Mouse (Mus musculus) induced T-regulatory cell, adult 2 months (primary cell): ENCODE results near the gene Selenoh.
"Not testable (repeated sequence)": the region's sequence is repeated elsewhere in the genome, so short reads cannot be mapped to it uniquely, and the experiment has no call there.

Source experiments
- DNase-seq: peaks from one replicate; pipeline ENCODE4 v3.0.0-alpha.2; 2012; ENCODE audit warnings: low read depth

Selenoh gene

DNA sequence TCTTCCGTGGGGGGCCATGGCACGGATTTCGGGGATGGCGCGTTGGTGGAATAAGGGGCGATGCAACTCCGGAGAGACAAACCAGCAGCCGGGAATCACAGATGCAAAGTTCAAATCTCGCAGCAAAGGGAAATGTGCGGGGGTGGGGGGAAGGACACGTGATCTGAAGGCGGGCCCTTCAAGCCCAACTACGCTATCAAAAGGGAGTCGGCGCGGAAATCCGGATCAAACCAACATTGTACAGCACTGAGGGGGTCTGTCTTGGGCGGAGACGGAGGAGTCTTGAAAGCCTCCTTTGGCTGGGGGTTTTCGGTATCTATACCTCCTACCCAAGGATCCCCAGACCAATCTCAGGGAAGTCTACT lies at the start of gene Selenoh:
Gene Selenoh (minus strand): TSS at position 202 of the 365 bp plus-strand sequence.
- DNase-seq = peak; percentile 95

DNA sequence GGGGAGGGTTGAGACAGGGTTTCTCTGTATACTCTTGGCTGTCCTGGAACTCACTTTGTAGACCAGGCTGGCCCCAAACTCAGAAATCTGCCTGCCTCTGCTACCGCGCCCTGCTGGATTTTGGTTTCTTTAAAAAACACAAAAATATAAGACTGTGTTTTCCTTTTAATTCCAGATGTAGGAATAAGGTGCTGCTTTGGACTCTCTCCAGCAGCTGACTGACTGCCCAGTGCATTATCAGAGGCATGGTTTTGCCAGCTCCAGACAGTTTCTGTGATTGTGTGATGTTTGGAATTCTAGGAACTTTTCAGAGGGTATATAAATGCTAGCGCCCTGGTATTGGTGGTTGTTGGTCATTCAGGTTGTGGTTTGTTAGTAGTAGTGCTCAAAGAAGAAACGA lies 46.8 kb upstream of the Selenoh start:
- DNase-seq = no peak

DNA sequence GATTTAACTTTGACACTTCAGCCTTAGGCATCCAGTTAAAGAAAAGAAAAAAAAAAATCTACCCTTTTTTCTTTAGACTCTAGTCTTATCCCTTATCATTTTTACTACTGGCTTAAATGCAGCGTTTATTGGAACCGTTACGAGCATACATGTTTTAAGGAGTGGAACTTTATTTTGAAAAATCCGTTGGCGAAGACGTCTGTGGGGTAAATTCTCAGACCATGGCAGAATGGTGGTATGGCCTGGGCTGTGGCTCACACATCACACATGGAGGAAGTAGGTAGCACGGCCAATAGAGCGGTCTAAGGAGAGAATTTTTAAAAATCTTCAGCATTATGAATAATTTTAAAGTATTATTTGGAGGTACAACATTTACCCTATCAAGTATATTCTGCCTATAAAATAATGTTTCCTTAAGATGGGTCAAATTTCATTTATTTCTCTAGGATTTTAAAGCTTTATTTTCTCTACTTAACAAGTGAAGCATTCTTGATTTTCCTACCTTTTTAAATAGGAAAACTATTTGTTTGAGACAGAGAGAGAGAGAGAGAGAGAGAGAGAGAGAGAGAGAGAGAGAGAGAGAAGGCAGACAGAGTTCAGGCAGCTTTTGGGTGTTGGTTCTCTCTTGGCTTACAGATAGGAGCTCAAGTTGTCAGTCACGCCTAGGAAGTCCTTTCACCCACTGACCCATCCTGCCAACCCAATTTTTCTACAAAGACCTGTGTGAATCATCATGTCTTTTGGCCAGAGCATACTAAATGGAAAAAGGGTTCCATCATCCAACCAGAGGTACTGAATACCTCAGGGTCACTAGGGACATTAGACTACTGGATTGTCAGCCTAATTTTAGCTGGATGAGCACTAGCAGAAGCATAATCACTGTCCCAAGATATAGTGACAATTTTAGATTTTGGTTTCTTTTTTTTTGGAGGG lies 46.1 kb upstream of the Selenoh start:
- DNase-seq = peak; percentile 23

DNA sequence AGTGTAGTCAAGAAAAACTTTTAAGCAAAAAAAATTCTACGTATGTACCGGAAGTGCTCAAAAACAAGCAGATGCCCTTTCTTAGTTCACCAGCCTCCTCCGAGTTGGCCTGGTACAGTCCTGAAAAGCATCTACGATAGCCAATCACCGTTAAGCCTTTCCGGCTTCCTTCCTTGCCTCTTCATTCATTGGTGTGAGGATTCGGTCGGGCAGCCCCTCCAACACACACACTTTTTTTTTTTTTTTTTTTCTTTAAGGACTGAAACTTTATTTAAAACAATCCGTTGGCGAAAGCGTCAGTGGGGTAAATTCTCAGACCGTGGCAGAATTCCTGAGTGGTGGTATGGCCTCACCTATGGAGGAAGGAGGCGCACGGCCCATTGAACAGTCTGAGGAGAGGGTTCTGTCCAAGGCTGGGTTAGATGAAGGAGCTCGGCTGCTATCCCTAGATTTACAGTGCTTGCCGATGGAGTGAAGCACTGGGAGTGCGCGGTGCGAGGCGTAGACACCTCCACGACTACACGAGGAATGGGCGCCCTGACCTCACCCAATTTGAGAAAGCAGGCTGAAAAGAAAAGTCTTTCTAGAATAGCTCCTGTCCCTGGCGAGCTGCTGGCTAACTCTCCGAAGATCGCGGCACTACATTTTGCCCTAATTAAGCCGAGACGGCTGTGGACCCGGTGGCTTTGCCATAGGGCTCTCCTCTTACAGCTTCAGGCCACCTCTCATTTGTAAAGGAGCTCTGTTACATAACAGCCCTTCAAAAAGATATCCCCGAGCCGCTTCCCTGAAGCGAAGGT lies 45.2 kb upstream of the Selenoh start:
- DNase-seq = no peak

DNA sequence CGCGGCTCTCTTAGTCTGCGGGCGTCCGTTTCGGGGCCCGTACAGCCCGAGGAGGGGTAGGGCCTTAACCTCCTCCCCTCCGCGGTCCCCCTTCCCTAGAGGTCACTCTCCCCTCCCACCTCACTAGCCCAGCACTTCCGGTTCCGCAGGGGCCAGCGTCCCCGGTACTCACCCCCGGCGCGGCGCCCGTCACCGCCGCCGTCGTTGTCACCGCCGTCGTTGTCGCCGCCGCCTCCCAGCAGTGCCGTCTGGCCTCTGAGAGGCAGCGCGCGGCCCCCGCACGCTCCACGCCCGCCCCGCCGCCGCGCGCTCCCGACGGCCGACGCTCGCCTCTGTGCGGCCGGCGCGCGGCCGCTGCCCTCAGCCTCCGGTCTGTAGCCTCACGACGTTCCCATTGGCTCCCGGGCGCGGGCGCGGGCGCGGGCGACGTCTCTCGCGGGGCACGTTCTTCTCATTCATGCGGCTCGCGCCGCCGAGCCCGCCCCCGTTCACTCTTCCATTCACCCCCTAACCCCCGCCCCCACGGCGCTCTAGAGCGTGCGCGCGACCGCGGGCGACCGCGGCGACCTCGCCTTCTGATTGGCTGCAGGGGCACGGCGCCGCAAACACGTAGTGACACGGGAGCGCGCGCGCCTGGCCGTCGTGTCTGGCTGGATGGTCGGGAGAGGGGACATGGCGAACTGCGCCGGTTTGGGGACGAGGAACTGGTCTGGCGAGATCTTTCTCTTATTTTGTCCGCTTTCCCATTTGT lies 44.4 kb upstream of the Selenoh start, which contains the start of gene Zdhhc5:
Gene Zdhhc5 (minus strand): TSS at position 370 of the 751 bp plus-strand sequence.
- DNase-seq = peak; percentile 99

DNA sequence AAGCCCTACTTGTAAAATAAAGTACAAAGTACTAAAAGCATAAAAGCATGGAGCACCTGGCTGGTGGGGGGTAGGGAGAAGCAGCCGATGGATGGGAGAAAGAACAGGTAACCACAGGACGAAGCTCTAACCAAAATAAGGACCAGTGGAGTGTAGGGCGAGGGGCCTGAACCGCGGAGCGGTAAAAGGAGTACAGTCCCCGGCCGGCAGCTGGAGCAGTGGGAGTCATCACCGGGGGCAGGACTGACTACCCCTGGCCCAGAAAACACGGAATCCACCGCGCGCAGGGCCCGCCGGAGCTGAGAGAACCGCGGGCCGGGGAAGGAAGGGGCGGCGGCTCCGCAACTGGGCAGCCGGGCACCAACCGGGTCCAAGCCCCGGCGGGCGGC lies 43.8 kb upstream of the Selenoh start:
- no peak for DNase-seq

DNA sequence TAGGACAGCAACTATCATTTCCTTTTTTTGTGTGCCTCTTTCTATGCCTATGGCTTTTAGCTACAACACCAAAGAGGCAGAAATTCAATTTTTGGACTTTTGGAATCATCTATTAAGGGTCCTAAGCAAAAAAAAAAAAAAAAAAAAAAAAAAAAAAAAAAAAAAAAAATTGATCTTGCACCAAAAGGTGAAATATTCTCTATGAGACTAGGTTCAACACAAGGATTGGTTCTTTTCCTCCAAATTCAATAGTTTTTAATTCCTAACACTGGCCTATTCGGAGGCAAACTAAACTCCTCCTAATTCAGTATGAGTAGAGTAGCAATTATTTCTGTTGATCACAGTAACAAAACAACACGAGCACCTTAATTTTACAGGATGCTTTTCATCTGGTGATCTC lies 41.3 kb upstream of the Selenoh start:
- no peak for DNase-seq

DNA sequence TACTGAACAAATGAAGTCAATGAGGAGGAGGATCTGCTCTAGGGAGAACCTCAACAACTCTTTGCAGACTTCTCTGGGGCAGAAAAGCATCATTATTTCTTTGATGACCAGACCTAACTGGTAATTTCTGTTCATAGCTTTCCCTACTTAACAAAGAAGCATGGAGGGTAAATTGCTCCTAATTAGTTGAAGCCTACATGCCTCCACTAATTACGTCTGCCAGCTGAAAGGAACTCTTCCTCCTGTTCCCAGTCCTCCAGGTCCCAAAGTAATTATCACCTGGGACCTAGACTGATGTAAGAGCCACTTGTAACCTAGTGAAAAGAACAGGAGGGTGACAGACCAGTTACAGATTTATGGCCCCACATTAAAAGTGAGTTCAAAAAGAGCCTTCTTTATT lies 37.0 kb upstream of the Selenoh start:
- DNase-seq = no peak

DNA sequence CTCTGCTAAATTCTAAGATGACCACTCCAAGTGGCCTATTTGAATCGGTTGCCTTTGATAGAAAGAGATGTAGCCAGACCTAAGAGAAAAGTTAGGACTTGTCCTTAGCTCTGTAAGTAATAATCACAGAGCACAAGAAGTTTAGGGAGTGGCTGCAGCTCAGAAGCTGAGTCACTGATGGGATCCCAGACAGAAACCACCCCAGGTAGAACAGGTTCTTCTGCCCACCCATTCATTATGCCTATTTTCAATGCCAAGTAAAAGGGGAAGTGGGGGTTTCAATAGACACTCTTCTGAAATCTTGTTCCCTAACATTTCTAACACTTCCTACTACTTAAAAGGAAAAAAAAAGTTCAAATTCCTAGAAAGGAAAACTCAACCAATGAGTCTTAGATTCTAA lies 34.7 kb upstream of the Selenoh start:
- no peak for DNase-seq

DNA sequence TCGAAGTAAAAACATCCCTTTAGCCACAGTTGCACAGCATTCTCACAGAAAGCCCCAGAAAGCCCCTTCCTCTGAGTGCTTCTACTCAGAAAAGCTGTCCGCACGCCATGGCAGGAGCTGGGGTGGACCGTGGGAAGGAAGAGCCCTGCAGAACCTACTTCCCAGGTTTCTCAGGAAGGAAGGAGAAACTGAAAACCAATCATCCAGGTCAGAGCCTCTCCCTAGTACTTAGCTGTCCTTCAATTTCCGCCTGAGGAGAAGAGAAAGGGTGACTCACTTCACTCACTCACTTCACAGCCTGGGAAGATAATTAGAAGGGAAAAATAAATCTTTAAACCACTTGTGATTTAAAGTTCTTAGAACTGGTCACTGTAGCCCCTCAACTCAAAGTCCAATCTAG lies 33.8 kb upstream of the Selenoh start:
- DNase-seq = no peak

DNA sequence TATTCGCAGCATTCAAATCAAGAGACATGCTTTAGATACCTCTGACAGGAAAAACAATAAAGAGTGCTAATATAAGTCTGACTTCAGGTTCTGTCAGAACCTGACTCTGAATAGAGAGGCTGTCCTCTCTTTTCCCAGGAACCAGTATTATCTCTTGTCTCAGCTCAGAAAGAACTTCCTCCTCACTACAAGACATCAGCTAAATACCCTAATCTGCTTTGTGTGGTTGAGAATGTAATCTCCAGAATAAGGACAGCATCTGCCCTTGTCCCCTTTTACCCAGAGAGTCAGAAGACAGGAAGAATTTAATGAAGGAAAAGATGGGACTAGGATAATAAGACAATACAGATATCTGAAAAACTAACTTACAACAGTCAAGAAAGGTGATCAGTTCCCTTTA lies 32.9 kb upstream of the Selenoh start:
- DNase-seq = no peak

DNA sequence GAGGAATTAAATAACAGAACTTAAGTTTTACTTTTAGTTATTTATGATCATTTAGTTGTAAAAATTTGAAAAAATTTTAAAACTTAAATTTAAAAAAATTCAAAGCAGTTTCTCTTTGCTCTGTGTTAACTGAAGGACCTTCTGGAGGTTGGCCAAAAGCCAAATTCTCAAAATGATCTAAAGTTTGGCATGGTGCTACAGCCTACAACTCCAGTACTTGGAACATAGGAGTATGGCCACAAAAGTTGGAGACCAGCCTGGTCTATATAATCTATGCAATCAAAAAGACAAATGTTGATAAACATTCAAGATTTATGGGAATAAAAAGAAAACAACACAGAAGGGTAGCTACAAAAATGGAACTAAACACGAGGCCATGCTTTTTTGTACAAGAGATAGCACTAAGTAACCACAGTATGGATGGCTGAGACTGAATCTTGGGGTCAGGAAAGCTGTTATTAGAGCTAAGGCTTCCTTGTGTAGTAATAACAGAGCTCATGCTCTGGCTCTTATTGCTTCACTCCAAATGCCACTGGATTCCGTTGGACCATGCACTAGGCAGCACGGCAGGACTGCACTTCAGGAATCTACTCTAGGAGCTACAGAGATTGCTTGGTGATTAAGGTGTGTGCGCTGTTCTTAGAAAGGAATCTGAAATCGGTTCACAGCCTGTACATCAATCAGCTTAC lies 24.6 kb upstream of the Selenoh start:
- no peak for DNase-seq

DNA sequence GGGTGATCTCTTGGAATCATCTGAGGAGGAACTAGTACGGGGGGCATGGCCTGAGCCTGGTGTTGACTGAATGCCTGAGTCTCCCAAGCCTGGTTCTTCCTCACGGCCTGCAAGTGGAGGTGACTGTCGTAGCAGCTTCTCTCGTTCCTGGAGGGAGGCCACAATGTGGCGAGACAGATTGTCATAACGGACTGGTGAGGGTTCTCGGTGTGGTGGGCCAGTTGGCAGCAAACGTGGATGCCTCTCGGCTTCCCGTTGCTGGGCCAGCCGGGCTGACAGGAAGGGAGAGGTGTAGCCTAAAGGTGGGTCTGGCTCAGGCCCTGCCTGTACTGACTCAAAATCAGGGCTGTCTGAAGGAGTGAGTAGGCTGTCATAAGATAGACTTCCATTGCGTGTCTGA lies 19.5 kb upstream of the Selenoh start:
- no peak for DNase-seq

DNA sequence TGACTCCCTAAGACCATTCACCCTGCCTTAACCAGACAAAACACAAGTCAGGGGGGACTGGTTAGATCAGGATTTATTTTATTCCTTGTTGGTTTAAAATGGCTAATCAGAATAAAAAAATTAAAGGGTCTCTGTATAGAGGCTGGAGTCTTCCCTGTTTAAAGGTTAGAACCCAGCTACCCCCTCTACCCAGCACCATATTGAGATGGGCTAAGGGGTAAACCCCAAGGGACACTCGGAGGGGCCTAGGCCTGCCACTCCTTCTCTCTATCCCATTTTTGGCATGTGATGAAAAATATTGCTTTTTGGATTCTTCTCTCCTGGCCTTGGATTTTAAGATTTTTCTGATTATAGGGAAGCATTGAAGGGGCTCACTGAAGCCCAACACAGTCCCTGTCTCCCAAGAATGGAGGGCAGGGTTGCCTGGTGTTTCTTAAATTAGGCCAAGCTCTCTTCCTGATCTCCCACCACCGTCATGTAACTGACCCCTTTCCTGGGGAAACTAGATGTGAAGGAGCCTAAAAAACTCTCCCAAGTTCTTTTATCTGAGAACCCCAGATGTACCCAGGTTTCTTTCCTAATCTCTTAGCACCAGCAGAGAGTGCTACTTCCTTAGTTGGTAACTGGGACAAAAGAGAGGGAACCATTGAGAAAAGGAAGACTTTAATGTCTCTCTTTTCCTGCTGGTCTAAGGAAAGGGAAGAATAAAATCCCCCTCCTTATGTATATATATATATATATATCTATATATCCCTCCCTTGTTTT lies 17.7 kb upstream of the Selenoh start:
- DNase-seq = no peak

DNA sequence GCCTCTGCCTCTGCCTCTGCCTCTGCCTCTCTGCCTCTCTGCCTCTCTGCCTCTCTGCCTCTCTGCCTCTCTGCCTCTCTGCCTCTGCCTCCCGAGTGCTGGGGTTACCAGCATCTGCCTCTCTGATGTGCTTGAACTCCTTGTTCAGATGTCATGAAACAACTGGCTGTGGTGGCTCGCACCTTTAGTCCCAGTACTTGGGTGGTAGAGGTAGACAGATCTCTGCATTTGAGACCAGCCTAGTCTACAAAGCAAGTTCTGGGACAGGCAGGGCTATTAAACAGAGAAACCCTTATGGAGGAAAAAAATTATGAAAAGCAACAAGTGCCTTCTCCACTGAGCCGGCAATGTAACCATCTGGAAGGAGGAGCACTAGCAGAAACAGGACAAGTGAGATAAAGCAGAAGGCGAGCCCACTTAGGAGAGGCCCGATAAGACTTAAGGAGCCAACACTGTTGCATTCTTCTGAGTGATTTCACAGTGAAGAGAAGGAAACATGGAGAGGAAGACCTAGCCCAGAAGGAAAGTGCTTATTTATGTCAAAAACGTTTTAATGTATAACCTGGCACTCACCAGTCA lies 12.1 kb upstream of the Selenoh start:
- DNase-seq = no peak

DNA sequence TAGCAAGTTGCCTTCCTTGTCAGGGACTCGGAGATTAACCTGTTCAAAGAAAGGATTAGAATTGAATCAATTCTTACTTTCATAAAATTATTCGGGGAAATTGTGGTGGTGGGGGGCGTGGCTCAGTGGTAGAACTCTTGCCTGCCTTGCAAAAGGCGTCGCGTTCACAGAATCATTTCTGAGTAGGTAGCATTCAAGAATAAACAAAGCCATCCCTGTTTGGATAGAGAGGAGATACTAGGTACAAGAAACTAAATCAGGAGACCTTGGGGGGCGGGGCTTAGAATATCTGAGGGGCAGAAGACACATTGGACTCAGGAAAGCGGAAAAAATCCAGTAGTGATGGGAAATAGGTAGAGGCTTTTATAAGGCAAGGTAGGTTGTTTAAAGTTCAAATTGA lies 8.4 kb upstream of the Selenoh start, which contains the start of gene Tmx2:
Gene Tmx2 (minus strand): TSS at position 125 of the 400 bp plus-strand sequence.
- DNase-seq = peak; percentile 44

DNA sequence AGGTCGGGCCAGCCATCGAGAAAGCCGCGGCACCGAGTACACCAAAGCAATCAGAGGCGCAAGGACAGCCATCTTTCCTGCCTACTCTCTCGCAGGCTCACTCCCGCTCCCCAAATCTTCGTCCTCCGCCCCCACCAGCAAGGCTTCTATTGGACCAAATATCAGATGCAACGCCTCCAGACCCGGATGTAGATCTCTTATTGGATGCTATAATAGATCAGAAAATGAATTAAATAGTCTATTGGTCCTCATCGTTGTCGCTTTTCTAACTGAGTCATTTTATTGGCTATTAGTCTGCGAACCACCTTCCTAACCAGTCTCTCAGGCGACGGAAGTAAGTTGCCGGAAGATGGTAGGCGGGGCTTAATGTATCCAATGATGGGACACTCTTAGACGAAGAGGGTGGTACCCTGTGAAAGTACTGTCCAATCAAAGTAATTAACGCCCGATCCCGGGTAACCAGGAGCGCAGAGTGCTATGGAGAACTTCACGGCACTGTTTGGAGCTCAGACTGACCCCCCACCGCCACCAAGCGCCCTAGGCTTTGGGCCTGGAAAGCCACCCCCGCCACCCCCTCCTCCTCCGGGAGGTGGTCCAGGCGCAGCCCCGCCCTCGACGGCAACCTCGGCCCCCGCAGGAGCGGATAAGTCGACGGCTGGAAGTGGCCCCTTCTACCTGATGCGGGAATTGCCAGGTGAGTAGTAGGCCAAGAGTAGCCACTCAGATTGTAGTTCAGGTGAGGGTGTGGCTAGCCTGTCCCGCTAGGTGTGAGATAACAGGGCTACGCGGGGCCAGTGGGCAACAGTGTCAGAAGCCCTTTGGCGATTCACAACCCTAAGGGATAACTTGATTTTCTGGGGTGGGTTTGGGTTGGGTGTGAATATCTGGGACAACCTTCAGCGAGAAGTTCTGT lies 7.7 kb upstream of the Selenoh start, which contains the start of the genes Gm28635 and Med19:
Gene Gm28635 (minus strand): TSS at position 74 of the 913 bp plus-strand sequence.
Gene Med19 (plus strand): TSS at position 435 of the 913 bp plus-strand sequence.
- peak; percentile 99 for DNase-seq

DNA sequence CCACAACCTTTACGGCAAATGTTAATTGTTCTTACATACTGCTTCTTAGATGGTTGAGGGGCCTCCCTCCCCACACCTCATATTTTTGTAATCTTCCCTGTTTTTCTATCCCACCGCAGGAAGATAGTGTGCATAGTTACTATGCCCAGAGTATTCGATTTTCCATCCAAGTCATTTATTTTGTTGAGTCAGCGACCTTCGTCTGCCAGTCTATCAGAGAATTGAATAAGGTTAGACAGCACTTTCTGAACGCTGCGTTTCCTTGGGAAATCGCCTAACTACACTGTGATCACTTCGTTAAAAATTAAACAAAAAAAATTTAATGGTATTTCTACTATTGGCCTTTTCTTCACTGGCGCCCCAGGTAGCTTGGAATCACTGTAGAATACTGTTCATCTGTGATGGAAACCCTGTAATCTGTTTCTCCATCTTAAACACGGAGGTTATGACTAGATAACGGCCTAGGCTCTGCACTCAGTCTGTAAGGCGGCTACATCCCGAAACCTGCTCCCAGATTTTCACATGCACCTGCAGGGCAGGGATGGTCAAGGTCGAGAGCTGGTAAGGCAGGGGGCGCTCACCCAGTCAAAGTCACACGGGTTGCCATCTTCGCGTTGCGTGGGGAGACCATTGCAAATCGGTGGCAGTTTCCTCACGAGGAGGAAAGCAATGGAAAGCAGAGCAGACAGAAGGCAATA lies 6.8 kb upstream of the Selenoh start:
- DNase-seq = no peak

DNA sequence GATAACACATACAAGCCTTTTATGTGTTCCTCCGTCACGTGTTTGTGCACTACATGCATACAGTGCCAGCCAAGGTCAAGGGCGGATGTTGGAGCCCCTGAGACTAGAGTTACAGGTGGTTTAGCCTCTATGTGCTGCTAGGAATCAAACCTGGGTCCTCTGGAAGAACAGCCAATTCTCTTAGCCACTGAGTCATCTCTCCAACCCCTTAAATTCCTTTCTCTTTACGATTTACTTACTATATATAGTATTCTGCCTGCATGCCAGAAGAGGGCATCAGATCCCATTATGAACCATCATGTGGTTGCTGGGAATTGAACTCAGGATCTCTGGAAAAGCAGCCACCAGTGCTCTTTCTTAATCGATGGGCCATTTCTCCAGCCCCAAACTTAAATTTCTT lies 965 bp upstream of the Selenoh start:
- DNase-seq = not testable (repeated sequence)
